Mouse (Mus musculus): ENCODE measurements around the gene Afdn. TPM values are rescaled to one million over a fixed set of nuclear protein-coding genes. Genes with fewer than 3 reads are reported as not detected.
"Not testable (repeated sequence)": the region's sequence is repeated elsewhere in the genome, so short reads cannot be mapped to it uniquely, and the experiment has no call there.

Gene Afdn
- polyA plus RNA-seq, 1 experiment from 2014 or later, result 86.2 TPM

DNA sequence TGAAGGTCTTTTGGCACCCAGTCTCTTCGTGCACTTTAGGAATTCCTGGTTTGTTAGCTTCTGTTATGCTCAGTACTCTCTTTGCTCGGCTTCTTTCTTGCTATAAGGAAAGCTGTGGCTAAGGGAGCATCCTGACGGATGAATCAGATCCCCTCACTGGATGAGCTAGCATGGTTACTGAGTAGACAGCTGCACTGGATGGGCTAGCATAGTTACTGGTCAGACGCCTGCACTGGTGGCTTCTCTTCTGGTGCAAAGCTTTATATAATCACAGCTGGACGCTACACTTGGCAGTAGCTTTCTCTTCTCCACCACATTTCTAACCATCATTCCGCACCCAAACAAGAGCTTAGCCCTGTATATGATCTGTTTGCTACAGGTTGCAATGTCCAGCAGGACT, 5.4 kb upstream of the Afdn start:
- H3K4me2 ChIP-seq (ENCODE audit: low read length), result no peak overlapping the region
- H3K27me3 ChIP-seq (replicated peaks; ENCODE audit: control insufficient read depth, insufficient read depth, low read length), result no peaks in the 10 kb centered on the region
- no peak overlapping the region for H3K9ac ChIP-seq (ENCODE audit: low read length)
- H3K4me1 ChIP-seq (replicated peaks; ENCODE audit: control insufficient read depth, insufficient read depth, low read length), result 0 out of 2 replicates have a peak, but pooled peaks cover 6% of the 10 kb centered on the region
- 63% methylated on average over 6 of the region's 6 CpGs for WGBS
- no peak overlapping the region for H3K4me3 ChIP-seq (ENCODE audit: low read depth, low read length)
- DNase-seq (ENCODE audit: low spot score) (no peak), ATAC-seq (replicated peaks; ENCODE audit: low FRiP score, low TSS enrichment, low read depth) (no peak)
- no peaks in the 10 kb centered on the region for H3K36me3 ChIP-seq (ENCODE audit: control insufficient read depth, insufficient read depth, low read length)
- no peaks in the 10 kb centered on the region for H3K9me3 ChIP-seq (ENCODE audit: control insufficient read depth, low read length)
- H3K27ac ChIP-seq (ENCODE audit: low read depth), result no peak overlapping the region

- no peak overlapping the region for H3K9ac ChIP-seq (ENCODE audit: low read length)
- 0 out of 2 replicates have a peak, but pooled peaks cover 6% of the 10 kb centered on the region for H3K4me1 ChIP-seq (replicated peaks; ENCODE audit: control insufficient read depth, insufficient read depth, low read length)
- no peaks in the 10 kb centered on the region for H3K27me3 ChIP-seq (replicated peaks; ENCODE audit: control insufficient read depth, insufficient read depth, low read length)
- H3K4me2 ChIP-seq (ENCODE audit: low read length), result peak overlapping the region; percentile 98
- H3K9me3 ChIP-seq (ENCODE audit: control insufficient read depth, low read length), result no peaks in the 10 kb centered on the region
- H3K36me3 ChIP-seq (ENCODE audit: control insufficient read depth, insufficient read depth, low read length), result no peaks in the 10 kb centered on the region
- DNase-seq (ENCODE audit: low spot score), result no peak
- no peak for ATAC-seq (replicated peaks; ENCODE audit: low FRiP score, low TSS enrichment, low read depth)
- H3K27ac ChIP-seq (ENCODE audit: low read depth), result no peak overlapping the region
- H3K4me3 ChIP-seq (ENCODE audit: low read depth, low read length), result no peak overlapping the region
- 73% methylated on average over 7 of the region's 7 CpGs for WGBS
Measured at GRCm38 (mm10) chr17:13758586-13758985, 1.8 kb upstream of the Afdn start.

GRCm38 (mm10) chr17:13759156-13759852, 1.0 kb upstream of the Afdn start:
- no peak for ATAC-seq (replicated peaks; ENCODE audit: low FRiP score, low TSS enrichment, low read depth)
- H3K9ac ChIP-seq (ENCODE audit: low read length), result peak overlapping the region; percentile 89
- no peaks in the 10 kb centered on the region for H3K36me3 ChIP-seq (ENCODE audit: control insufficient read depth, insufficient read depth, low read length)
- H3K27ac ChIP-seq (ENCODE audit: low read depth), result peak overlapping the region; percentile 87
- peak; percentile 65 for DNase-seq (ENCODE audit: low spot score)
- no peaks in the 10 kb centered on the region for H3K9me3 ChIP-seq (ENCODE audit: control insufficient read depth, low read length)
- H3K4me2 ChIP-seq (ENCODE audit: low read length), result peak overlapping the region; percentile 98
- peak overlapping the region; percentile 82 for H3K4me3 ChIP-seq (ENCODE audit: low read depth, low read length)
- H3K27me3 ChIP-seq (replicated peaks; ENCODE audit: control insufficient read depth, insufficient read depth, low read length), result no peaks in the 10 kb centered on the region
- 0 out of 2 replicates have a peak, but pooled peaks cover 6% of the 10 kb centered on the region for H3K4me1 ChIP-seq (replicated peaks; ENCODE audit: control insufficient read depth, insufficient read depth, low read length)
- WGBS, result 10% methylated on average over 13 of the region's 13 CpGs

GRCm38 (mm10) chr17:13760675-13761178, 388 bp downstream of the Afdn start:
- no peaks in the 10 kb centered on the region for H3K36me3 ChIP-seq (ENCODE audit: control insufficient read depth, insufficient read depth, low read length)
- under 1% methylated on average over 42 of the region's 72 CpGs for WGBS
- ATAC-seq (replicated peaks; ENCODE audit: low FRiP score, low TSS enrichment, low read depth), result peak; percentile 56
- peak; percentile 73 for DNase-seq (ENCODE audit: low spot score)
- no peaks in the 10 kb centered on the region for H3K9me3 ChIP-seq (ENCODE audit: control insufficient read depth, low read length)
- peak overlapping the region; percentile 98 for H3K4me2 ChIP-seq (ENCODE audit: low read length)
- H3K27me3 ChIP-seq (replicated peaks; ENCODE audit: control insufficient read depth, insufficient read depth, low read length), result no peaks in the 10 kb centered on the region
- 0 out of 2 replicates have a peak, but pooled peaks cover 6% of the 10 kb centered on the region for H3K4me1 ChIP-seq (replicated peaks; ENCODE audit: control insufficient read depth, insufficient read depth, low read length)
- H3K9ac ChIP-seq (ENCODE audit: low read length), result peak overlapping the region; percentile 89
- H3K27ac ChIP-seq (ENCODE audit: low read depth), result peak overlapping the region; percentile 87
- peak overlapping the region; percentile 82 for H3K4me3 ChIP-seq (ENCODE audit: low read depth, low read length)

GRCm38 (mm10) chr17:13761179-13761913, 1.0 kb downstream of the Afdn start, which contains the start of gene Tcte2:
TSS of gene Tcte2 (minus strand) at chr17:13761825.
- Histone ChIP-seq H3K9me3 (ENCODE audit: control insufficient read depth, low read length) (no peaks in the 10 kb centered on the region), H3K4me3 (ENCODE audit: low read depth, low read length) (peak within 1 kb of the TSS; percentile 82), H3K27me3 (replicated peaks; ENCODE audit: control insufficient read depth, insufficient read depth, low read length) (no peaks in the 10 kb centered on the region), H3K4me2 (ENCODE audit: low read length) (peak within 1 kb of the TSS; percentile 98), H3K9ac (ENCODE audit: low read length) (peak within 1 kb of the TSS; percentile 89), H3K4me1 (replicated peaks; ENCODE audit: control insufficient read depth, insufficient read depth, low read length) (0 out of 2 replicates have a peak, but pooled peaks cover 6% of the 10 kb centered on the region), H3K27ac (ENCODE audit: low read depth) (peak within 1 kb of the TSS; percentile 87), H3K36me3 (ENCODE audit: control insufficient read depth, insufficient read depth, low read length) (no peaks in the 10 kb centered on the region)
- DNase-seq (ENCODE audit: low spot score) (peak; percentile 75), ATAC-seq (replicated peaks; ENCODE audit: low FRiP score, low TSS enrichment, low read depth) (peak; percentile 32; the same call in 1 of the 2 replicates)
- under 1% methylated on average over 71 of the region's 74 CpGs for WGBS

DNA sequence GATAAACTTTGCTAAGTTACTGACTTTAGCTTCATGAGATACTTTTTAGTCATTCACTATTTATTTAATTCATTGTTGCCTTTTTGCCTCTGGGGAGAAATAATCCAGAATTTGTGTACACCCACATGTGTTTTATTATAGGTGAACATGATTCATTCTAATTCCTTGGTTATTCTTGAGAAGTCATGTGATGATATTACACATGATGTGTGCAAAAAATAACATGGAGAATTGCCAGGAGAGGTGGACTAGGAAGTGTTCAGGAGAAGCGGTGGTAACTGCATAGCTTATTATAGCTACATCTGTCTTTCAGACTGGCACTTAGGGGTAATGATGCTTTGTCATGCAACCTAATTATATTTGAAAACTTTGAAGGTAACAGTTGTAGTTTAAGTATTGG, 3.5 kb downstream of the Afdn start:
- H3K4me1 ChIP-seq (replicated peaks; ENCODE audit: control insufficient read depth, insufficient read depth, low read length), result 0 out of 2 replicates have a peak, but pooled peaks cover 6% of the 10 kb centered on the region
- 80% methylated on average over 1 of the region's 1 CpGs for WGBS
- DNase-seq (ENCODE audit: low spot score) (no peak), ATAC-seq (replicated peaks; ENCODE audit: low FRiP score, low TSS enrichment, low read depth) (no peak)
- H3K4me2 ChIP-seq (ENCODE audit: low read length), result no peak overlapping the region
- H3K9ac ChIP-seq (ENCODE audit: low read length), result no peak overlapping the region
- no peak overlapping the region for H3K4me3 ChIP-seq (ENCODE audit: low read depth, low read length)
- H3K27ac ChIP-seq (ENCODE audit: low read depth), result no peak overlapping the region
- no peaks in the 10 kb centered on the region for H3K9me3 ChIP-seq (ENCODE audit: control insufficient read depth, low read length)
- H3K27me3 ChIP-seq (replicated peaks; ENCODE audit: control insufficient read depth, insufficient read depth, low read length), result no peaks in the 10 kb centered on the region
- no peaks in the 10 kb centered on the region for H3K36me3 ChIP-seq (ENCODE audit: control insufficient read depth, insufficient read depth, low read length)

DNA sequence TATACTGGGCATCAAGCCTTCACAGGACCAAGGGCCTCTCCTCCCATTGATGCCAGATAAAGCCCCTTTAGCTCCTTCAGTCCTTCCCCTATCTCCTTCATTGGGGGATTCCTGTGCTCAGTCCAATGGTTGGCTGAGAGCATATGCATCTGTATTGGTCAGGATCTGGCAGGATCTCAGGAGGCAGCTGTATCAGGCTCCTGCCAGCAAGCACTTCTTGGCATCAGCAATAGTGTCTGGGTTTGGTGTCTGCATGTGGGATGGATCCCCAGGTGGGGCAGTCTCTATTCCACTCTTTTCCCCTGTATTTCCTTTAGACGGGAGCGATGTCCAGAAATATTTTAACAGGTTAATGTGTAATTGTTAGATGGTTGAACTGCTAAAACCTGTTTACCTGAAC, 4.6 kb downstream of the Afdn start:
- ATAC-seq (replicated peaks; ENCODE audit: low FRiP score, low TSS enrichment, low read depth); H3K27ac ChIP-seq (ENCODE audit: low read depth); H3K9ac ChIP-seq (ENCODE audit: low read length); H3K4me3 ChIP-seq (ENCODE audit: low read depth, low read length); H3K27me3 ChIP-seq (replicated peaks; ENCODE audit: control insufficient read depth, insufficient read depth, low read length); H3K4me2 ChIP-seq (ENCODE audit: low read length); H3K9me3 ChIP-seq (ENCODE audit: control insufficient read depth, low read length); H3K36me3 ChIP-seq (ENCODE audit: control insufficient read depth, insufficient read depth, low read length); H3K4me1 ChIP-seq (replicated peaks; ENCODE audit: control insufficient read depth, insufficient read depth, low read length); DNase-seq (ENCODE audit: low spot score): not testable (repeated sequence)
- WGBS, result 92% methylated on average over 2 of the region's 2 CpGs

GRCm38 (mm10) chr17:13768531-13768930, 8.2 kb downstream of the Afdn start:
- Histone ChIP-seq H3K9ac (ENCODE audit: low read length) (no peak overlapping the region), H3K4me3 (ENCODE audit: low read depth, low read length) (no peak overlapping the region), H3K27me3 (replicated peaks; ENCODE audit: control insufficient read depth, insufficient read depth, low read length) (no peaks in the 10 kb centered on the region), H3K4me1 (replicated peaks; ENCODE audit: control insufficient read depth, insufficient read depth, low read length) (no peaks in the 10 kb centered on the region), H3K9me3 (ENCODE audit: control insufficient read depth, low read length) (no peaks in the 10 kb centered on the region), H3K4me2 (ENCODE audit: low read length) (no peak overlapping the region), H3K36me3 (ENCODE audit: control insufficient read depth, insufficient read depth, low read length) (no peaks in the 10 kb centered on the region), H3K27ac (ENCODE audit: low read depth) (no peak overlapping the region)
- ATAC-seq (replicated peaks; ENCODE audit: low FRiP score, low TSS enrichment, low read depth) (no peak), DNase-seq (ENCODE audit: low spot score) (no peak)
- WGBS, result 94% methylated on average over 1 of the region's 1 CpGs

All from intestine, embryonic 14.5 days (tissue).